ENCODE assay signal across 17 mouse cellular contexts in the genomic region with DNA sequence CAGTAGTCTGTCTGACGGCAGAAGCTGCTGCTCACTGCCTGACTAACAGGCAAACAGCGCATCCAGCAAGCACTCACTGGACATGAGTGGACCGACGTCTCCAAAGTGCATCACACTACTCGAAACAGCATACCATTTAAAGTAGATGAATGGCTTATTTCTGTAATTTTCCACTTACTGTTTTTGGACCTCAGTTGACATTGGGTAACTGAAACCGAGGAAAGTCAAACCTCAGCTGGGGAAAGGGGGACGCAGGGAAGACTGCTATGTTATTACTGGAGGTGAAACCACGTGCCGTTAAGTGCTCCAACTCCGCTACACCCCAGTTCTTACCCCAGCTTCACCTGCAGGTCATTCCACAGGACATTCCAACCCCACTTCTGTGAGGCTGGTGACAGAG.
DNase-seq lines count a peak whose midpoint lies in the region; ATAC-seq and TF ChIP-seq lines count a peak whose summit lies in the region.
"Had no signal": no experiment of that assay in that cellular context is flagged by ENCODE, and none has a peak within 500 bp of the region (broad histone marks: within the 10 kb centered on the region; RNA-seq: fewer than 3 reads in every experiment).

No protein-coding gene starts in this region.

- H3K27me3 ChIP-seq in heart, postnatal 0 days (ENCODE audit: control insufficient read depth, insufficient read depth, low read length): no peaks in the 10 kb centered on the region
- no peaks in the 10 kb centered on the region for H3K27me3 ChIP-seq in liver, postnatal 0 days (ENCODE audit: insufficient read depth, low read length)
- no peaks in the 10 kb centered on the region for H3K27me3 ChIP-seq in liver, embryonic 11.5 days (replicated peaks; ENCODE audit: control insufficient read depth, insufficient read depth, low read length)
- no peaks in the 10 kb centered on the region for H3K27me3 ChIP-seq in lung, postnatal 0 days (replicated peaks; ENCODE audit: insufficient read depth, low read length)
- H3K27me3 ChIP-seq in intestine, embryonic 15.5 days (replicated peaks): no peaks in the 10 kb centered on the region
- H3K27me3 ChIP-seq: embryonic facial prominence, embryonic 12.5 days; hindbrain, embryonic 15.5 days; limb, embryonic 15.5 days; Patski had no signal

- no peak for TF ChIP-seq EP300 in heart, postnatal 0 days (IDR thresholded peaks at IDR 0.05; ENCODE audit: low read depth)
- TF ChIP-seq EP300 in liver, postnatal 0 days (IDR thresholded peaks at IDR 0.05; ENCODE audit: low read depth): no peak
- no peak for TF ChIP-seq EP300 in lung, postnatal 0 days (IDR thresholded peaks at IDR 0.05)

- peaks cover 12% of the 10 kb centered on the region for H3K36me3 ChIP-seq in heart, postnatal 0 days (replicated peaks; ENCODE audit: control insufficient read depth, insufficient read depth, low read length)
- no peaks in the 10 kb centered on the region for H3K36me3 ChIP-seq in liver, postnatal 0 days (replicated peaks; ENCODE audit: insufficient read depth, low read length)
- no peaks in the 10 kb centered on the region for H3K36me3 ChIP-seq in liver, embryonic 11.5 days (ENCODE audit: control insufficient read depth, insufficient read depth, low read length)
- no peaks in the 10 kb centered on the region for H3K36me3 ChIP-seq in lung, postnatal 0 days (ENCODE audit: insufficient read depth, low read length)
- H3K36me3 ChIP-seq in intestine, embryonic 15.5 days: no peaks in the 10 kb centered on the region
- H3K36me3 ChIP-seq: embryonic facial prominence, embryonic 12.5 days; hindbrain, embryonic 15.5 days had no signal

- no peak for TF ChIP-seq CTCF in heart, postnatal 0 days (IDR thresholded peaks at IDR 0.05; ENCODE audit: low read depth)
- no peak for TF ChIP-seq CTCF in liver, postnatal 0 days (IDR thresholded peaks at IDR 0.05; ENCODE audit: low read depth)
- TF ChIP-seq CTCF in lung, postnatal 0 days (IDR thresholded peaks at IDR 0.05): no peak

- 77% methylated on average over 10 of the region's 10 CpGs for WGBS in heart, postnatal 0 days
- WGBS in liver, postnatal 0 days (ENCODE audit: insufficient replicate concordance): 77% methylated on average over 10 of the region's 10 CpGs
- 87% methylated on average over 10 of the region's 10 CpGs for WGBS in liver, embryonic 11.5 days
- 41% methylated on average over 10 of the region's 10 CpGs for WGBS in lung, postnatal 0 days
- 73% methylated on average over 10 of the region's 10 CpGs for WGBS in intestine, embryonic 15.5 days

- ATAC-seq in heart, postnatal 0 days (ENCODE audit: insufficient read depth, low read depth): no peak
- no peak for ATAC-seq in liver, postnatal 0 days
- no peak for ATAC-seq in liver, embryonic 11.5 days (replicated peaks; ENCODE audit: low FRiP score)
- ATAC-seq in lung, postnatal 0 days: no peak
- ATAC-seq in intestine, embryonic 15.5 days: no peak

- H3K27ac ChIP-seq in heart, postnatal 0 days (ENCODE audit: low read depth): peak overlapping the region; percentile 87
- peak overlapping the region; percentile 94 for H3K27ac ChIP-seq in liver, postnatal 0 days (ENCODE audit: low read depth)
- no peak overlapping the region for H3K27ac ChIP-seq in liver, embryonic 11.5 days (ENCODE audit: low read depth, low read length)
- peak overlapping the region; percentile 82 for H3K27ac ChIP-seq in lung, postnatal 0 days (ENCODE audit: low read length)
- H3K27ac ChIP-seq in intestine, embryonic 15.5 days: no peak overlapping the region
- H3K27ac ChIP-seq: embryonic facial prominence, embryonic 12.5 days; hindbrain, embryonic 15.5 days; limb, embryonic 15.5 days had no signal

- no peaks in the 10 kb centered on the region for H3K9me3 ChIP-seq in heart, postnatal 0 days (replicated peaks; ENCODE audit: control insufficient read depth, low read length)
- peaks cover 4% of the 10 kb centered on the region; the same call in 1 of the 2 replicates for H3K9me3 ChIP-seq in liver, postnatal 0 days (ENCODE audit: low read length)
- no peaks in the 10 kb centered on the region for H3K9me3 ChIP-seq in liver, embryonic 11.5 days (ENCODE audit: control insufficient read depth, low read length)
- no peaks in the 10 kb centered on the region for H3K9me3 ChIP-seq in lung, postnatal 0 days (ENCODE audit: low read length)
- H3K9me3 ChIP-seq in intestine, embryonic 15.5 days: no peaks in the 10 kb centered on the region
- H3K9me3 ChIP-seq: hindbrain, embryonic 15.5 days; limb, embryonic 15.5 days had no signal

- H3K4me2 ChIP-seq in heart, postnatal 0 days (ENCODE audit: low read depth, low read length): no peak overlapping the region
- H3K4me2 ChIP-seq in liver, postnatal 0 days (ENCODE audit: low read depth, low read length): peak overlapping the region; percentile 49
- H3K4me2 ChIP-seq in liver, embryonic 11.5 days: no peak overlapping the region
- H3K4me2 ChIP-seq in lung, postnatal 0 days (replicated peaks; ENCODE audit: low read depth, low read length): no peak overlapping the region
- no peak overlapping the region for H3K4me2 ChIP-seq in intestine, embryonic 15.5 days (replicated peaks)
- H3K4me2 ChIP-seq: embryonic facial prominence, embryonic 12.5 days; hindbrain, embryonic 15.5 days; limb, embryonic 15.5 days had no signal

- 0 out of 2 replicates have a peak overlapping the region, but pooled peaks have one; percentile 7 for H3K9ac ChIP-seq in heart, postnatal 0 days (replicated peaks; ENCODE audit: low read depth, low read length)
- peak overlapping the region; percentile 57 for H3K9ac ChIP-seq in liver, postnatal 0 days (replicated peaks)
- H3K9ac ChIP-seq in liver, embryonic 11.5 days (ENCODE audit: low read depth, low read length): no peak overlapping the region
- no peak overlapping the region for H3K9ac ChIP-seq in lung, postnatal 0 days (replicated peaks; ENCODE audit: low read depth)
- no peak overlapping the region for H3K9ac ChIP-seq in intestine, embryonic 15.5 days
- H3K9ac ChIP-seq: embryonic facial prominence, embryonic 12.5 days; hindbrain, embryonic 15.5 days; limb, embryonic 15.5 days had no signal

- peaks cover 65% of the 10 kb centered on the region for H3K4me1 ChIP-seq in heart, postnatal 0 days (ENCODE audit: control insufficient read depth, insufficient read depth)
- H3K4me1 ChIP-seq in liver, postnatal 0 days (ENCODE audit: insufficient read depth): peaks cover 55% of the 10 kb centered on the region
- H3K4me1 ChIP-seq in liver, embryonic 11.5 days (replicated peaks; ENCODE audit: control insufficient read depth, insufficient read depth, low read length): peaks cover 21% of the 10 kb centered on the region
- H3K4me1 ChIP-seq in lung, postnatal 0 days (ENCODE audit: insufficient read depth, low read depth, low read length): peaks cover 64% of the 10 kb centered on the region
- peaks cover 41% of the 10 kb centered on the region for H3K4me1 ChIP-seq in intestine, embryonic 15.5 days (replicated peaks)
- H3K4me1 ChIP-seq: hindbrain, embryonic 15.5 days had no signal

- H3K4me3 ChIP-seq in heart, postnatal 0 days (ENCODE audit: low read depth, low read length): no peak overlapping the region
- 0 out of 2 replicates have a peak overlapping the region, but pooled peaks have one; percentile 8 for H3K4me3 ChIP-seq in liver, postnatal 0 days (ENCODE audit: low read depth, low read length)
- H3K4me3 ChIP-seq in liver, embryonic 11.5 days (ENCODE audit: low read depth, low read length): no peak overlapping the region
- no peak overlapping the region for H3K4me3 ChIP-seq in lung, postnatal 0 days (ENCODE audit: low read depth, low read length)
- no peak overlapping the region for H3K4me3 ChIP-seq in intestine, embryonic 15.5 days (replicated peaks)
- H3K4me3 ChIP-seq: embryonic facial prominence, embryonic 12.5 days; hindbrain, embryonic 15.5 days; limb, embryonic 15.5 days had no signal

- peak; percentile 38 for DNase-seq in adrenal gland, postnatal 10 days
- no peak for DNase-seq in adrenal gland, adult 18-20 months (ENCODE audit: low spot score in 2 of 2)
- DNase-seq in heart, postnatal 0 days (ENCODE audit: low spot score): no peak
- no peak for DNase-seq in heart, adult 8-10 months (ENCODE audit: low spot score)
- DNase-seq in liver, postnatal 0 days: no peak
- DNase-seq in liver, embryonic 11.5 days (ENCODE audit: low spot score): no peak
- DNase-seq in lung, postnatal 0 days (ENCODE audit: low spot score): peak; percentile 89
- DNase-seq: cerebellum, postnatal 36 days; gastrocnemius, postnatal 10 days; midbrain, embryonic 14.5 days; right cerebral cortex, adult 18-20 months; thymus, postnatal 4 days had no signal

Comparison
In these comparisons a context has a peak if more than half of its experiments do, and no peak if none do; other contexts are left out.
1. DNase-seq: peak in adrenal gland, postnatal 10 days (single experiment) and lung, postnatal 0 days (single experiment); none in adrenal gland, adult 18-20 months (0 of 2), heart, postnatal 0 days (single experiment), heart, adult 8-10 months (single experiment), liver, postnatal 0 days (single experiment) and liver, embryonic 11.5 days (single experiment).
2. H3K27ac ChIP-seq: peak in heart, postnatal 0 days (single experiment), liver, postnatal 0 days (single experiment) and lung, postnatal 0 days (single experiment); none in liver, embryonic 11.5 days (single experiment) and intestine, embryonic 15.5 days (single experiment).
3. H3K9ac ChIP-seq: peak in heart, postnatal 0 days (single experiment) and liver, postnatal 0 days (single experiment); none in liver, embryonic 11.5 days (single experiment), lung, postnatal 0 days (single experiment) and intestine, embryonic 15.5 days (single experiment).